Mouse (Mus musculus) G1E (cell line): ENCODE results near the gene Zfp503. TPM values are rescaled to one million over a fixed set of nuclear protein-coding genes. Genes with fewer than 3 reads are reported as not detected.

Experiments
- ATAC-seq: 2 replicates; pipeline ENCODE4 v1.8.0; 2016; ENCODE audit warnings: mild to moderate bottlenecking; ENCODE audit not compliant: insufficient number of reproducible peaks, poor library complexity, low FRiP score, severe bottlenecking; ENCODE audit errors: extremely low read depth
- DNase-seq: peaks from one replicate; pipeline ENCODE4 v3.0.0; 2012; ENCODE audit warnings: low spot score
- H3K27me3 ChIP-seq: 2 replicates; pipeline ENCODE4 v1.6.1; 2012; ENCODE audit warnings: mild to moderate bottlenecking, low read length, inconsistent platforms; ENCODE audit not compliant: insufficient read depth
- H3K36me3 ChIP-seq: replicated peaks from 2 replicates; pipeline ENCODE3; 2012; ENCODE audit warnings: mild to moderate bottlenecking, inconsistent platforms
- H3K4me1 ChIP-seq: 2 replicates; pipeline ENCODE4 v1.6.1; 2012; ENCODE audit warnings: low read depth, low read length, inconsistent platforms, mixed read lengths; ENCODE audit not compliant: insufficient read depth
- H3K4me3 ChIP-seq: 2 replicates; pipeline ENCODE4 v1.5.1; 2012; ENCODE audit warnings: low read depth, mild to moderate bottlenecking, inconsistent platforms, low read length, moderate library complexity, mixed read lengths
- H3K9me3 ChIP-seq: replicated peaks from 2 replicates; pipeline ENCODE4 v1.6.1; 2012; ENCODE audit warnings: inconsistent platforms
- CTCF ChIP-seq: IDR thresholded peaks from 2 replicates; pipeline ENCODE4 v1.5.1; 2012; ENCODE audit warnings: low read depth, low read length, inconsistent platforms, mixed read lengths
- GATA1 ChIP-seq: IDR thresholded peaks from 2 replicates; pipeline ENCODE4 v1.6.1; 2012; ENCODE audit warnings: borderline replicate concordance, low read length, inconsistent platforms, mixed read lengths
- GATA2 ChIP-seq: IDR thresholded peaks from 2 replicates; pipeline ENCODE4 v1.6.1; 2012; ENCODE audit warnings: low read depth, low read length, inconsistent platforms, borderline replicate concordance
- POLR2AphosphoS5 ChIP-seq: IDR thresholded peaks from 2 replicates; pipeline ENCODE4 v1.6.1; 2012; ENCODE audit warnings: low read depth, low read length, inconsistent platforms; ENCODE audit not compliant: insufficient replicate concordance
- TAL1 ChIP-seq: conservative IDR thresholded peaks from 2 replicates; pipeline ENCODE4 v1.6.1; 2012; ENCODE audit warnings: low read depth, low read length, inconsistent platforms, mixed read lengths
- polyA plus RNA-seq: library from polyadenylated mRNA; stranded (reverse); fragments of >175 nt; gene quantifications from 2 replicates; pipeline ENCODE4 v1.2.3, GENCODE M21; 2012
- total RNA-seq, 2 experiments: library from RNA; stranded (forward) in 1 of 2; stranded (reverse) in 1 of 2; fragments of 200-1000 nt in 1 of 2; fragments of >200 nt in 1 of 2; fragmentation: Nextera tagmentation in 1 of 2; gene quantifications; 2 replicates each; pipeline ENCODE4 v1.2.3; 2014 to 2017

The Zfp503 gene
- total and polyA plus RNA-seq, 3 experiments, result 0.01 TPM; not detected in 2

GRCm38 (mm10) chr14:22007006-22007405, 17.6 kb upstream of the Zfp503 start:
- TF ChIP-seq TAL1, result no peak
- TF ChIP-seq GATA2, result no peak
- no peak for TF ChIP-seq GATA1
- TF ChIP-seq POLR2AphosphoS5, result no peak
- TF ChIP-seq CTCF, result no peak
- H3K9me3 ChIP-seq, result no peaks in the 10 kb centered on the region
- no peaks in the 10 kb centered on the region for H3K27me3 ChIP-seq
- no peaks in the 10 kb centered on the region for H3K36me3 ChIP-seq
- H3K4me3 ChIP-seq, result no peak overlapping the region
- ATAC-seq (no peak), DNase-seq (no peak)
- H3K4me1 ChIP-seq, result no peaks in the 10 kb centered on the region

- H3K36me3 ChIP-seq, result no peaks in the 10 kb centered on the region
- DNase-seq, result no peak
- H3K27me3 ChIP-seq, result no peaks in the 10 kb centered on the region
- no peak for ATAC-seq
- TF ChIP-seq GATA1 (no peak), TAL1 (no peak), GATA2 (no peak), POLR2AphosphoS5 (no peak), CTCF (no peak)
- H3K4me3 ChIP-seq, result no peak overlapping the region
- no peaks in the 10 kb centered on the region for H3K4me1 ChIP-seq
- no peaks in the 10 kb centered on the region for H3K9me3 ChIP-seq
Observed at GRCm38 (mm10) chr14:22004943-22005342, 15.5 kb upstream of the Zfp503 start.

DNA sequence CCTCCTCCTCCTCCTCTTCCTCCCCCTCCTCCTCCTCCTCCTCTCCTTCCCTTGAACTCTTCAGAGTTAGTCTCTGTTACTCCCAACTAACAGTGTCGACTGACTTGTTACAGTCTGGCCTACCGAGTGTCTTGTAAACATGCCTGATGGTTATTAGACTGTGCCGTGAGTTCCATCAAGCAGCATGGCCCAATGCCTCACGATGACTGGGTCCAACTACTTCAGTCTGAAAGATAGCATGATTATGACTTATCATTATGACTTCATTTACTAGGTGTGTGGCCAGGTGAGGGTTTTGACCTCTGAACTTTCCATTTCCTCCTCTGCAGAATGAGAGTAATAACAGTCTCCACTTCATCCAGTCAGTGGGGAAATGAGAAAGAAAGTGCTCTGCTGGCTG, 14.2 kb upstream of the Zfp503 start:
- ATAC-seq (no peak), DNase-seq (no peak)
- H3K4me3 ChIP-seq, result no peak overlapping the region
- no peaks in the 10 kb centered on the region for H3K9me3 ChIP-seq
- H3K27me3 ChIP-seq, result no peaks in the 10 kb centered on the region
- TF ChIP-seq POLR2AphosphoS5 (no peak), GATA1 (no peak), GATA2 (no peak), CTCF (no peak), TAL1 (no peak)
- H3K4me1 ChIP-seq, result no peaks in the 10 kb centered on the region
- no peaks in the 10 kb centered on the region for H3K36me3 ChIP-seq

GRCm38 (mm10) chr14:22003231-22003630, 13.8 kb upstream of the Zfp503 start:
- DNase-seq, result no peak
- Histone ChIP-seq H3K36me3 (no peaks in the 10 kb centered on the region), H3K4me3 (no peak overlapping the region), H3K27me3 (no peaks in the 10 kb centered on the region), H3K9me3 (no peaks in the 10 kb centered on the region), H3K4me1 (no peaks in the 10 kb centered on the region)
- no peak for TF ChIP-seq CTCF
- TF ChIP-seq POLR2AphosphoS5, result no peak
- TF ChIP-seq GATA1, result no peak
- TF ChIP-seq GATA2, result no peak
- TF ChIP-seq TAL1, result no peak
- ATAC-seq, result no peak

- Histone ChIP-seq H3K9me3 (no peaks in the 10 kb centered on the region), H3K36me3 (no peaks in the 10 kb centered on the region), H3K27me3 (peaks cover 7% of the 10 kb centered on the region; the same call in 1 of the 2 replicates), H3K4me1 (no peaks in the 10 kb centered on the region), H3K4me3 (no peak overlapping the region)
- TF ChIP-seq CTCF (no peak), GATA1 (no peak), GATA2 (no peak), POLR2AphosphoS5 (no peak), TAL1 (no peak)
- no peak for ATAC-seq
- no peak for DNase-seq
Observed at GRCm38 (mm10) chr14:21999588-21999987, 10.2 kb upstream of the Zfp503 start.

- Histone ChIP-seq H3K4me1 (no peaks in the 10 kb centered on the region), H3K36me3 (no peaks in the 10 kb centered on the region), H3K27me3 (peaks cover 13% of the 10 kb centered on the region; the same call in 1 of the 2 replicates), H3K9me3 (no peaks in the 10 kb centered on the region), H3K4me3 (no peak overlapping the region)
- DNase-seq (no peak), ATAC-seq (no peak)
- TF ChIP-seq CTCF (no peak), GATA2 (no peak), GATA1 (no peak), TAL1 (no peak), POLR2AphosphoS5 (no peak)
Observed at GRCm38 (mm10) chr14:21995031-21995754, 5.8 kb upstream of the Zfp503 start.
